Mouse (Mus musculus) naive thymus-derived CD4-positive, alpha-beta T cell, adult 2 months (primary cell): ENCODE measurements around the gene Dlec1.
A peak's percentile ranks its signal among the peaks of the same experiment; 100 is the strongest.

Experiments
- DNase-seq: peaks from one replicate; pipeline ENCODE4 v3.0.0-alpha.2; 2011; ENCODE audit warnings: low read depth

The Dlec1 gene

DNA sequence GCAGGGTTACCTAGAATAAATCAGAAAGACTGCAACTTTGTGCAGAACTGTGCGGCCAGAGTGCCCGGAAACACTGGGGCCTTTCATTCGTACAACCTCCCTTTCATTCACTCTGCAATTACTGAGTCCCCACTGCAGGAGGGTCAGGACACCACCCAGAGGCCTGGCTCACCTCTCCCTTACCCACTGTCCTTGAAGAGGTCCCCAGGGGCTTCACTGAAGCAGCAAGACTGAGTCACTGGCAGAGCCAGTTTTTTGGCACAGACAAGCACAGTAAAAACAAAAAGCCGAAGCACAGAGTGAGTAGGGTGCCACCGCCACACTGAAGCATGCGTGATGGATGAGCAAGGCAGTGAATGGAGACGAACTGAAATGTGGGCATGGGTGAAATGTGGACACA lies 12.8 kb upstream of the Dlec1 start:
- no peak for DNase-seq

DNA sequence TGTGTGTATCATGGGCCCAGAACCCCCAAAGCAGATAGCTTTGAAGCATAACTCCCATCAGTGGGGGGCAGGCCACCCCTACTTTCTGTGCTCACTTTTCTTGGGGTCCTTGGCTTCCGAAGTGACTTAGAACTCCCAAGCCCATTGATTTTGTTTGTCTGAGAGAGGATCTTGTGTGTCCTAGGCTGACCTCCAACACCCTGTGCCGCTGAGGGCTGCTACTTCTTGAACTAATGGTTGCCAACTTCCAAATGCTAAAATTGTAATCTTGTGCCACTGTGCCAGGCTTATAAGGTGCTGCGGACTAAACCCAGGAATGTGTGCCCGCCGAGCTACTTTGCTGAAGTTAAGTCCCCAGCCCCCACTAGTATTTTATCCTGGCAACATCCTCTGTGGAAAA lies 11.8 kb upstream of the Dlec1 start:
- DNase-seq, result no peak

DNA sequence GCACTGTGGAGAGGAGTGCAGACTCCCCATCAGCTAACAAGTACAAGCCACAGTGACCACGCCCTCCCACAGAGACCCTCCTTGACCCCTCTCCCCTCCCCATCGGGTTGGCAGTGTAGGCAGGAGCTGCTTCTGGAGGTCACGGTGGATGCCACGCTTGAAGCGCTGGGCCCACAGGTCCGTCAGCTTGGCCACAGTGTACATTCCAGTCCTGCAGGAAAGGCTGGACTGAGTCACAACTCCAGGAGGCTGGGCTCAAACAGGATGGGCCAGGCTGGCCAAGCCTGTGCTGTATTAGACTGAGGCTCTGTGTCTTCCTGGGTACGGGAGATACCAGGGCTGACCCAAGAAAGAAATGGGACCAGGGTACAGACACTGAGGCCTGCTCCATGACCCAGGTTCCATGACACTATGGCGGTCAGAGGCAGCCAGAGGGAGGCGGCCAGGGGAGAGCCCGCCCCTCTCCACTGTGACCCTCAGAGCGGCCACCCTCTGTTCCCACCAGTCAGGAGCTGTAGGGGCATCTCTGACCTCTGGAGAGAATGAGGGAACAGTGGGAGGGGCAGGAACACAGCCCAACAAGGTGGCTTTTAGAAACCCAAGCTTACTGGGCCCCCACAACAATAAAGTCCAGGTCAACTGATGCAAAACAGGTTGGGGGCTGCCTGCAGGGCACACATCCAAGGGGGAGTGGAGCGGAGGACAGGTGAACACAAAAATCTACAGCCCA lies 10.5 kb upstream of the Dlec1 start:
- no peak for DNase-seq

DNA sequence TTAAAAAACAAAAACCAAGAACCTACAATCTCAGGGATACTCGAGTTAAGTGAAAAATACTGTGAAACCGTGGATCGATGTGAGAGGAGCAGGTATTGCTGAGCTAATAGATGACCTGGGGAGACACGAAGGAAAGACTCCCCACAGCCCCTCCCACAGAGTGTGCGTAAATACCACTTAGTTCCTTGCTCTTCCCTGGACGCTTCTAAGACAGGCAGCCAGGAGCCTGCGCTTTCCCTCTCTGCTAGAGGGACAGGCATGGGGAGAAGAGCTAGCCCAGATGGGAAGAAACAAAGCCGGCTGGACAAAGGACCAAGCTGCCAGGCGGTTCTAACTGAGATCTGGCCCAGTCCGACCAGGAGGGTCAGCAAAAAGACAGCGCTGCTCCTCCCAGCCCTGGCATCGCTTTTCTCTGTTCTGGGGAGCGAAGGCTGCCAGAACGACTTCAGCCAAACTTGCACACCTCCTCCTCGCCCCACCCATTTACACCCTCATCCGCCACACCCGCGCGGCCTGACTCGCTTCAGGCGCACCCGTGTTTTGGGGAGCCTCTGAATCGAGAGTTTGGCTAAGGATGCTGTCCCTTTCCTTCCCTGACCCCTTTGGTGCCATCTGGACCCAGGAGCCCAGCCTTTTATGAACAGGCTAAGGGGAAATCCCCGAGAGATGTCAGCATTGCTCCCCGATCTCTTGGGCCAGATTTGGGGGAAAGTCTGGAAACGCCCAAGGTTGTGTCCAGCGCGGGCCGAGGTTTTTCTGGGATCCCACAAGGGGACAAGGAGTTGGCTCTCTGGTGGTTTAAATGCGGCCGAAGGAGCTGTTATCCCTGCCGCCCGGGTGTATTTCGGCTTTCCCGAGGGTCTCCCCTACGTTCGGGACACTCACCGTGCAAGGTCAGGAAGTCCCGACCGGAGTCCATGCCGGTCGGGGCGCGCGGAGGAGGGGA lies 9.5 kb upstream of the Dlec1 start:
- no peak for DNase-seq

DNA sequence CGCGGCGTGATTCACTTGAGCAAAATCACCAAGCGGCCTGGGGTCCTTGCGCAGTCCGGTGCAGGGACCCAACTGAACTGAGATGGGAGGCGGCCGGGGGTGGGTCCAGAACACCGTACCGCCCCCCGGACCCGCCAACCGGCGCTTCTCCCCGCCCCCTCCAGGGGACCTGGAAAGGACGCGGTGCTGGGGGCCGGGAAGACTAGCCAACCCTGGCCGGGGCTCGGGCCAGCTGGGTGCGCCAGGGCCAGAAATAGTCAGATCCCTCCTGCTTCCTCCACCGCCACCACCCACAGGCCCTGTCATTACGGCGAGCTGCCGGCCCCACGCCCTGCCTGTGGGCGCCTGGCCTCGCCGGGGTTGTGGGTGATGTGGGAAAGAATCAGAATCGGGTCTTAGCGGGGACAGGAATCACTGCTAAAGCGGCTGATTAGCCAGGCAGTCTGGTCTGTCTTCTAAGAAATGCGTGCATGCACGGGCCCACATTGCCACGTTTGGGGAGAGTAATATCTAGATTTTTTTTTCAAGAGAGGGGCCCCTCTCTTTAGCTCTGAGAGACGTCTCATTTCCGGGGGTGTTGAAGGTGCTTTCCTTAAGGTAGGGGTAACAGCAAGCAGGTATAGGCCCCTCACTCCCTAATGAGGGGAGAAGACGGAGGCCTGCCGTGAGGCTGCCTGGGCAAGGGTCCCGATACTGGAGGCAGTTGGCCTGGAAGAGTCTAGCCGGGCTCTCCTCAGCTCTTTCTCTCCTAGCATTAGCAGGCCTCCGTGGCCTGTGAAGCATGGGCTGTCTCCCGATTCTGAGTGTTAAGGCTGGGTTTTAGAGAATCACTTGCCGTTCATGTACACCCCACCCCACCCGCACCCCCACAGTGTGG lies 8.6 kb upstream of the Dlec1 start, which contains the start of gene Plcd1:
Plcd1 (minus strand) TSS at position 84 of the 877 bp plus-strand sequence.
- no peak for DNase-seq

DNA sequence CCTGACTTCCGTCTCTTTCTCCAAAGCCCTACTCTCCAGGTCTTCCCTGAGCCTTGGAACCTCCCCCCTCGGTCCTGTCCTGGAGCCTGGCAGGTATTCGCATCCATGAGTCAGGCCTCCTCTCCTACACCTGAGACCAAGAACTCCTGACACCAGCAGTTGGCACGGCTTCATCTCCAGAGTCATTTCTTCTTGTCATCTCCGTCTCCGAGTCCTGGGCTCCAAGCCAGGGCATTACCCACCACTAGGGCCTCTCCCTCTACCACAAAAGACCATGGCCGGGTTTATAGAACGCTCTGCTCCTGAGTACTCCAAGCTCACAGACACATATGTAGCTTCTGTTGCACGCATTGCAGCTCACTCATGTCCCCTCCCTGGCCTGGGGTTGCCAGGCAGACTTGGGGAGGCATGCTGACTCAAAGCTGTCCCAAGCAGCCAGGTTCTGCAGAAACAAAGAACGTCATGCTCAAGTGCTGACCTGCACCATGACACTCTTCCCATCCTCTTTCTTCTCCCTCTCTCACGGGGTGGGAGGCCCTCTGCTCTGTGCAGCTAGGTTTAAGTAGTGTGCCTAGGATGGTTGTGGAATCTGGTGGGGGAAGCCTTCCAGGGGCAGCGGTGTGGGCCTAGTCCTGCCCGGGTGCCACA lies 7.7 kb upstream of the Dlec1 start:
- no peak for DNase-seq

DNA sequence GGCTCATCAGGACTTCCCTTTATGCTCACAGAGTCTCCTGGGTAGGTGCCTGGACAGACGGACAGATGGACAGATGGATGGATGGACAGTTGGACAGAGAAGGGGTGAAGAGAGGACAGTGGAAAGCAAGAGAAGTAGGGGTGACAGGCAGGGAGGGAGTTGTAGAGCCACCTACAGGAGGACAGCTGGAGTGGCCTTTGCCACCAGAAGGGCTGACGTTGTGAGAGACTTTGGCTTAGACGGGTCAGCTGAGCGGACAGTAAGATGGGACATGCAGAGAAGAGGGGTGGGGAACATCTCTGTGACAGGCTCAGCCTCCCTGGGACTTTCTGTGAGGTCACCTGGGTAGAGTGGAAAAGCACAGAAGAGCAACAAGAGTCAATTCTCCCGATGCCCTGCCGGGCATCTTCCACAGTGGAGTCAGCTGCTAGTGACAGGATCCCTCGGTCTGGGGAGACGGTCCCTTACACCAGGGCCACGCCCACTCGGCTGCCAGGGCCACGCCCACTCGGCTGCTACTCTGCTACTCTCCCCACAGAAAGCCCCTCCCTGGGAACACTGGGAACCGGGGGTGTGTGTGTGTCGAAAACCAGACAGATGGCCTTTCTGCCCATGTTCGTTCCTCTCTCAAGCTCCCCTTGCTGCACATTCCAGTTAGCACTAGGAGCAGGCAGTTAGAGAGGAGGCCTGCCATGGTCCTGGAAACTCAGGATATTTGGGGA lies 1.9 kb upstream of the Dlec1 start:
- DNase-seq, result peak; percentile 16

DNA sequence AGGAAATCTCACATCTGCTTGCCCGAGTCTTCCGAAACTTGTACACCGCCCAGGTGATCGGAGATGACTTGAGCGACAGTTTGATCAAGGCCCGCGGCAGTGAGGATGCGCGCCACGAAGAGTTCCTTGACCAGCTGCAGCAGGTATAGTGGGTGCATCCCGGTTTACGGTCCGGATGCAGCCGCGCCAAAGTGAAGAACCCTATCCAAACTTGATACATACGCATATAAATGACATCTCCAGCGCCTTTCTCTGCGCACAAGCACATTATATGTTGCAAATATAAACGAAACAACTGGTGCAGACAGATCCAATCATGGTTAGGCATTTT lies 470 bp downstream of the Dlec1 start:
- no peak for DNase-seq

DNA sequence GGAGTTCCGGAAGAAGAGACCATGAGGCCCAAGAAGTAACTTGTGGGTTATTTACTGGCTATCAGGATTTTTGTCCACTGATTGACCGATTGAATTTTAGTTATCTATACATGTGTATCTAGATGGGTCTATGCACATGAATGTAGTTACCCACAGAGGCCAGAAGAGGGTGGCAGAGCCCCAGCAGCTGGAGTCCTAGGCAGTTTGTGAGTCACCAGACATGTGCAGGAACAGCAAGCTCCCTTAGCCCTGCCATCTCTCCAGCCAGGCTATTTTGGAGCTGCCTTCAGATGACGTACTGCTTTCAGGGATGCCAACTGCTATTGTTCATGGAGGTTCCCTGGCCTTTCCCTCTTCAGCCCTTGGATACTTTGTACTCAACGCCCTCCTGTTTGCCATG lies 5.3 kb downstream of the Dlec1 start:
- no peak for DNase-seq

DNA sequence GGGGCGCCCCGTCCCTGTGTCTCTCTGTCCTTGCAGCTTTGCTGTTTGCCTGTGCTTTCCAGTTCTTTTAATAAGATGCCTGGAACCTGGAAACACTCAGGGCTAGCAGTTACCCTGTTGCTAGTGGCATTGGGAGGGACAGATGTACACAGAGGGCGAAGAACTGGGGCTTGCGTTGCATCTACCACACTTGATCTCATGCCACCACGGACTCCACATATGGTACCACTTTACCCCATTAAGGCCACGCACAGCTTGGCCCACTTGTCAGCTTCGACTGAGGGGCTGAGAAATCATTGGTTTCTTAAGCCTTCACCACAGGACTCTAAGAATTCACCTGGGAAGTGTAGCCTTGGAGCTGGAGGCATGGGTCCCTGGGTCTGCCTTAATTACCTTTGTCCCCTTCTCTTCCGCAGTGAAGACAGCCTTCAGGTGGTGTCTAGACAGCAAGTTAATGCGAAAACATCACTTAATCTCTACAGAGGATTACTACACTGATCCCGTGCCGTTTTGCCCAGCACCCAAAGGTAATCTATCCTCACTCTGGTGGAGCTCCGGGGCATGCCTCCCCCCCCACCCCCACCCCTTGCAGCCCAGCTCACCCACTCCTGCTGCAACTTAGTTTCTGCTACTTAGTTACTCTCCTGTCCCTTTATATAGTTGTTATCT lies 7.5 kb downstream of the Dlec1 start:
- no peak for DNase-seq

DNA sequence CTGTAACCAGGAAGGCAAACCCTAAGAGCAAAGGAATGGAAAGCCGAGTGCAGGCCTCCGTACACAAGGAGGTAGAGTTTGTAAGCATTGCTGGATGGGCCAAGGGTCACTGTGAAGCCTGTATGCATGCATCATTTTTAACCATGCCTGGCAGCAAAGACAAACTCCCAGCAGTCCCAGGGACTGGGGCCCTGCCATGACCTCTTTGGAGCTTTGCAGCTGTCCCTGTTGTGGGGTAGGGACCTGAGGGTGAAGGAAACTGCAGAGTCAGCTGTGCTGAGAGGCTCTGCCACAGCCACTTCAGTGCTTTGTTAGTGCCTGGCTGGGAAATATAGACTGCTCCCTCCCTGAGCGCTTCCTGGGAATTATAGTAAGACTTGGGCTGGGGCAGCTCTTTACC lies 8.4 kb downstream of the Dlec1 start:
- DNase-seq, result no peak

DNA sequence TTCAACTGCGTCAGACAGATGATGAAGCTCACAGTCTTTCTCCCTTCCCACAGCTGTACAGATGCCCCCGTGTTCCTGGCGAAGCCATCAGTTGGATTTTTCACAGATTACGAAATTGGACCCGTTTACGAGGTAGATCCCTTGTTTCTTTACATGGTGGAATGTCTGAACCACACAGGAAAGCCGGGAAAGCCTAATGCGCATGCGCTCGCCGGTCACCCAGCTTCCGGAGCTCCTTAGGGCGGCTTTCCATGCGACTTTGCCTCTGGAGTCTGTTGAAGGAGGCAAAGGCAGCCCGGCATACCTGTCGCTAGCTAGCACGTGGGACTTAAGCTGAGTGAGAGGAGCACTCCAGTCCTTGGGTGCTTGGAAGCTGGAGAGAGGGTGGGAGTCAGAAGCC lies 12.6 kb downstream of the Dlec1 start:
- no peak for DNase-seq

DNA sequence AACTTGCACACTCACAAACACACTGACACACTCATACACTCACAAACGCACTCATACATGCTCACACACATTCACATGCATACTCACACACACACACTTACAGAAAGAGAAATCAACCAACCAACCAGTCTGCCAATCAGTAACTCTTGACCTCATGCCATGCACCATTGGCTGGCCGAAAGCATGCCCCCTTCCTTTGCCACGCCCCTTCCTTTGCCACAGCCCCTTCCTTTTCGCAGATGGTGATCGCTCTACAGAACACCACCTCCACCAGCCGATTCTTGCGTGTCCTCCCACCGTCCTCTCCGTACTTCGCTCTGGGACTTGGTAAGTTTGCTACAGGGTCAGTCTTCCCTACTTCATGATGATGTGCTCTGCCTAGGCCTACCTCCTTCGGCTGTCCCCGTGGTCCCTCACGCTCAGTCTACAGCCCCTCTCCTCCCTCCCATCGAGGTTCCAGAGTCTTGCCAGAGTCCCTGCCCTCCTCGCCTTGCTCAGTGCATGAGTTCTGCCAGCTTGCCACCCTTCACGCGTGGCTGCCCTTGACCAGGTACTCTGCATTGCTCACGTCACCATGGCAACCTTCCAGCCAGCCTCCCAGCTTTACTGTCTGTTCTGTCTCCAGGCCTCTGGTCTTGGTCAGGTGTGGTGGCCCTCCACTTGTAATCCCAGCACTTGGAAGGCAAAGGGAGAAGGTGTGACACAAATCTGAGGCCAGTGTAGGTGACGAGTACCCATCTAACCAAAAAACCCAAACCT lies 17.3 kb downstream of the Dlec1 start:
- DNase-seq, result no peak

DNA sequence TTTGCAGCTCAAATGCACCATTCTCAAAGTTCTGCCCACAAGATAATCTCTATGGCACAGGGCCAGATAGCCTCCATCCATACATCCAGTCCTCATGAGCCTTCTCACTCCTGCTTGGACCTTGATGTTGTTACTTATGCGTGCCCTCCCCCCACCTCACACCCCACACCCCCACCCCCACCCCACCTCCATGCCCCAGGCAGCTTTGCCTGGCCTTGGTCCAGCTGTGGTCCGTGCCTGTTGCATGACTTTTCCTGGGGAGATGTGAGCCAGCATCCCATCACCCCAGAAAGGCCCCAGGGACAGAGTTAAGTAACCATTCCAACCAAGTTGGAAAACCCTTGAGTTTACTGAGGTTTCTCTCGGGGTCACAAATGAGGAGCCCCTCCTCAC lies 17.9 kb downstream of the Dlec1 start:
- DNase-seq, result no peak

DNA sequence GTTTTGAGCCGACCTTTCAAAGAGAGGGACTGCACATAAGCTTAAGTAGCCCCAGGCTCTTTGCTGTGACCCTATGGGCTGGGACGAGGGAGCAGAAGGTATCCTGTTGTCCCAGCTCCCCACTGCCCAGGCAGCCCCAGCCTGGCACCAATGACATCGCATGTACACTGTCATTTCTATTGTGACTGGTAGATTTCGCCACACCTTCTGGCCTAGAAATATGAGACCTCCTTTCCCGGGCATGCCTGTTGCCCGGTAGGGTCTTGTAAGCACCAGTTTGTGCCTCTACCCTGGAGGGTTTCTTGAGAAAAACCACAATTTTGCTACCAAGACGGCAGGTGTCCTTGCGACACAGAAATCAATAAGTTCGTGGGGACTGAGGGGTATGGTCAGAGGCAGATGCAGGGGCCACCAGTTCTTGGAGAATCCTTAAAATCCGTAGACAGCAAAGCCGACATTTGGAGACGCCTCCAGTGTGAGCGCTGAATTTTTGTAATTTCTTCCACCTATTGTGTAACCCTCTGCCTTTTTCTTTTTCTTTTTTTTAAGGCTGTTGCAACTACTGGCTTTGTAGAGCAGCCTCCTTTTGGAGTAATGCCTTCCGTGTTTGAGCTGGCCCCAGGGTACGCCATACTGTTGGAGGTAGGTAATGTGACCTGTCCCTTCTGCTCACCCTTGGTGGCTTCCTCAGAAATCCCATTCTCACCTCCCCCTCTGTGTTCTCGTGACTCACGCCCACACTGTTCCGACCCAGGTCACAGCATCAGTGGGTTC lies 20.5 kb downstream of the Dlec1 start:
- DNase-seq, result no peak

DNA sequence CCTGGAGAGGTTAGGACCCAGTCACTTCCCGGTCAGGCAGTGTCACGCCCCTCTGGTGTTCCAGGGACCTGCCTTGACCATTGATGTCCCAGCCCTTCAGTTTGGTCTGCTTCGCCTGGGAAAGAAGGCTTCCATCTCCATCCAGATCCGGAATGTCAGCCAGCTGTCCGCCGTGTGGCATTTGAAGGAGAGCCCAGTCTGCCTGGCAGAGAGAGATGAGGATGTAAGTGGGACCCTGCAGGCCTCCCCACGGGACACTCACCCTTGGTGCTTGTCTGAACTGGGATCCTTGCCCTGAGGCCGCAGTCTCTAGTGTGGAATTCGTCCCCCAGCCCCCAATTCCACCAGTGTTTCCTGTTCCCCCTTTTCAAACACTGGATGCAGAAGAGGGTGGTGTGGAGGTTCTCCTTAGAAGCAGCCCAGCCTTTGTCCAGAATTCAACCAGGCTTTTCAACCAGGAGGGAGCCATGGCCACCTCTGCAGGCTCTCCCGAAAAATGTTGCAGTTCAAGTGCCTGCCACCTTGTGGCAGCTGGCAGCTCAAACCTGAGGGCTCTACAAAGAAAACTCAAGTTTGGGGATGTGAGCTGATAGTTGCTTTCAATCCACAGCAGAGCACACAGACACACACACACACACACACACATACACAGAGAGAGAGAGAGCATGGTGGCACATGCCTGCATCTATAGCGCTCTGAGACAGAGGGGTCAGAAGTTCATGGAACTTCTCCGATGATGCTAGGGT lies 26.3 kb downstream of the Dlec1 start:
- DNase-seq, result no peak

DNA sequence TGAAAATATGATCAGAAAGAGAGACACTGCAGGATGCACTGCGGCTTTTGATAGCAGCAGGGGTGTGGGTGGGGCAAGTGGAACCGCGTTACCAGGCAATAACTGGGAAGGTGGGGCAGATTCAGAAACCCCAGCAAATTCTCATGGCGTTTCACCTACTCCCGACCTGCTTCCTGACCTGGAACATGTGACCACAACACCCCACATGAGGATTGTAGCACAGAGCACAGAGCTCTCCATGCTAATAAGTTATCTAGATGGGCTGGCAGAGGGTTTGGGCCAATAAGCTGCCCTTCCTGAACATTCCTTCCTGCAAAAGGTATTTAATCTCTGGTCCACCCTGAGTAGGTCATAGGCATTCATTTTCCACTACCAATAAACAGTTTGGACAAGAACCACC lies 28.4 kb downstream of the Dlec1 start:
- no peak for DNase-seq

DNA sequence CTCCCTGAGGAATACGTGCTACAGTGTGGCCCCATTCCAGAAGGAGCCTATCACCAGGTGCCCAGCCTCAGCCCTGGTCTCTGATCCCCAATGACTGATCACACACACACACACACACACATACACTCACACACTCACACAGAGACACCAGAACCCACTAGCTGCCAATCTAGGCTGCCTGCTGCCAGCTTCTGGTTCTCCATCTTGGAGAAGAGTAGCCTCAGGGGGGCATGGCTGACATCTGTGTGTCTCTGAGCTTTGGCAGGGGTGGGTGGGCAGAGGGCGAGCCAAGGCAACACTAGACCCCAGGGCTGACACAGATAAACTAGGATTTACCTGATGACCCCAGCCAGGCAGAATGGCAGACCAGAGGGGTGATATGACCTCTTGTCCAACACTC lies 36.6 kb downstream of the Dlec1 start:
- no peak for DNase-seq
